Mouse (Mus musculus): ENCODE measurements around the gene Dnmt1.

Gene Dnmt1

GRCm38 (mm10) chr9:20879097-20879792 lies 80.4 kb downstream of the Dnmt1 start, which contains the start of gene Angptl6:
Gene Angptl6 (minus strand): TSS chr9:20879727.
- DNase-seq (ENCODE audit: low spot score in 2 of 2) = no peak

DNA sequence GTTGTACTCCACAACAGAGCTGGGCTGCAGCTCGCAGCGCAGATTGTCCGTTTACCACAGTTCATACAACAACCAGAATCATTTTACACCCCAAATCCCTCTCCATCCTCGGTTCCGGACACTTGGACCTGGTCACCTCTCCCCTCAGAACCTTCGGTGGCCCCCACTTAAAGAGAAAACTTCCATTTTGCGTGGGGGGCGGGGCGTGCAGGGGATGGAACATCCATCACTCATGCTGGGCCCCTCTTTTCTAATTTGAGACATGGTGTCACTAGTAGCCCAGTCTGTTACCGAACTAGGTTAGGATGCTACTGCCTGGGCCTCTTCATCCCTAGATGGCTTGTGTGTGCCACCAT lies 81.0 kb downstream of the Dnmt1 start:
- DNase-seq (ENCODE audit: low spot score in 2 of 2) = no peak

DNA sequence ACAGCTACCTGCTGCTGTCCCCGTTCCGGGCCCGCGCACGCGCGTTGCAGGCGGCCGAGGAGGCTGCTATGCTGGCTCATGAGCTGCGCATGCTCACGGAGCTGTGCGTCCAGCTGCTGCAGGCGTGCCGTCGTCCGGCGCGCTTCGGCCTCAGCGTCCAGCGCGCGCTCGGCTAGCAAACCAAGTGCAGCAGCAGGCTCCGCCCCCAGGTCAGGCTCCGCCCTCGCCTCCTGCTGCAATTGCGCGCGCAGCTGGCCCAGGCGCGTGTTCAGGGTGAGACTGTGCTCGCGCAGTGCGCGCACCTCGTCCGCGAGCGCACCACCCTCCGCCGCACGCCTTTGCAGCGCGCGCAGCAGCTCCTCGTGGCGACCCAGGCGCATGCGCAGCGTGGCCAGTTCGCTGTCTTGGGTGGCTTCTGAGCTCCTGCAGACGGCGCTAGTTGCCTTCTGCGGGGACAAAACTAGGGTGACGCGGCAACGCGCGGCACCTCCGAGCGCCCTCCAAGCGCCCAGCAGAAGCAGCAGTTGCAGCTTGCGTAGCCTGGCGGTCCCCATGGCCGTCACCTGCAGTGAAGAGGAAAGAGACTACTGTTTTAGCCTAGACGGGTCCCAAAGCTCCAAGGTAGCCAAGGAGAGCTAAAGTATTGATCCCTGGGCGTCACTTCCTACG lies 81.5 kb downstream of the Dnmt1 start:
- DNase-seq (ENCODE audit: low spot score in 2 of 2) = peak; percentile 99

DNA sequence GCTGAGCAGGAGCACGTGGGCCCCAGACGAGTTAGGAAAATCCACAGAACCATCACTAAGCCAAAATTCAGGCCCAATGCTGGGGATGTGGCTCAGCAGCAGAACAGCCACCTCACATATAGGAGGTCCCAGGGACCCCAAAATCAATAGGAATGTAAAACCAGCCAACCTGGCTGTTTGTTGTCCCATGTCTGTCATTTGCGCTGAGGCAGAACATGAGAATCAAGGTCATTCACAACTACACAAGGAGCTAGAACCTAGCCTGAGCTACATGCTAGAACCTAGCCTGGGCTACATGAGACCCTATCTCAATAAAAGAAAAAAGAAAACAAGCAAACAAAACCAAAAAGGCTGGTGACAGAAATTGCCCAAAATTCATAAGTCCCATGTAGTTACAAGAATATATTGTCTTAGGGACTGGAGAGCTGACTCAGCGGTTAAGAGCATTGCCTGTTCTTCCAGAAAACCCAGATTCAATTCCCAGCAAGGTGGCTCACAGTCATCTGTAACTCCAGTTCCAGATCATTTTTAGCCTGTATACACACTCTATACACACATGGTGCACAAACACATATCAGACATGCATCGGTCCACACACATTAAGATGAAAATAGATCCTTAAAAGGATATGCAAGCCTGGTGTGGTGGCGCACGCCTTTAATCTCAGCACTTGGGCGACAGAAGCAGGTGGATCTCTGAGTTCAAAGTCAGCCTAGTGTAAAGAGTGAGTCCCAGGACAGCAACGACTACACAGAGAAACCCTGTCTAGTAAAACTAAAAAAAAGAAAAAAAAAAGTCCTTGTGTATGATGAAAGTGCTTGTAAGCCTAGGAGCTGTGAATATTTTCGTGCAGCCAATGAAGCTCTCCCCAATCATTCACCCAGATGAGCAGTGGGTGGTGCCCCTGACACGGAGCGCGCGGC lies 82.3 kb downstream of the Dnmt1 start:
- no peak for DNase-seq (ENCODE audit: low spot score in 2 of 2)

GRCm38 (mm10) chr9:20876318-20877117 lies 83.2 kb downstream of the Dnmt1 start:
- DNase-seq (ENCODE audit: low spot score in 2 of 2) = no peak

DNA sequence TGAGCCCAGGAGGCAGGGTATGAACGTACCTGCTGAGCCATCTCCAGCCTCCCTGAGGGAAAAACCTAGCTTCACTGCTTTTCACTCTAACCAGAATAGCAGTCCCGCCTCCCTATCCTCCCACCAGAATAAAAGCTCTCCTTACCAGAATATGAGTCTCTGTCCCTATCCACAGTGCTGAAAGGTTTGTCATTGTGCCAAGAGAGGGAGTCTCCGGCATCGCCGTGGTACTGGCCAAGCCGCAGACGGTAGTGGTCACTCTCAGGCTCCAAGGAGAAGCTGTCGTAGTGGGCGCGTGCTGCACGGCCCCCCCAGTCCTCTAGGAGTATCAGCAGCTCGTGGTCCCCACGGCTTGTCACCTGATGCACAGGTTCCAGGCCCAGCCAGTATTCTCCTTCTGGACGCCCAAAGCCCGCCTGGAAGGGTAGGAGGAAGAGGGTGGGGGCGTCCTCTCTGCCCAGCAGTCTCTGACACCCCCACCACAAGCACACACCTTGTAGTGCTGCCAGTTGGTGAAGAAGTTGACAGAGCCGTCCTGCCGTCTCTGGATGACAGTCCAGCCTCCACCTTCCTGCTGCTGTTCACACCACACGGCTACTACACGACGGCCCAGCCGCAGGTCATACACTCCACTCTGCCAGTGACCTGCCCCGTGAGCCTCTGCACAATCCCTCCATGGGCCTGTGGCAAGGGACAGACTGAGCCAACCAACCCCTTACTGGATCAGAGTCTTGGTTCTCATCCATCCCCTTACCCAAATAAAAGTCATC lies 84.5 kb downstream of the Dnmt1 start:
- DNase-seq (ENCODE audit: low spot score in 2 of 2) = no peak

- DNase-seq (ENCODE audit: low spot score in 2 of 2) = no peak
Observed at GRCm38 (mm10) chr9:20873521-20873920, 86.2 kb downstream of the Dnmt1 start.

DNA sequence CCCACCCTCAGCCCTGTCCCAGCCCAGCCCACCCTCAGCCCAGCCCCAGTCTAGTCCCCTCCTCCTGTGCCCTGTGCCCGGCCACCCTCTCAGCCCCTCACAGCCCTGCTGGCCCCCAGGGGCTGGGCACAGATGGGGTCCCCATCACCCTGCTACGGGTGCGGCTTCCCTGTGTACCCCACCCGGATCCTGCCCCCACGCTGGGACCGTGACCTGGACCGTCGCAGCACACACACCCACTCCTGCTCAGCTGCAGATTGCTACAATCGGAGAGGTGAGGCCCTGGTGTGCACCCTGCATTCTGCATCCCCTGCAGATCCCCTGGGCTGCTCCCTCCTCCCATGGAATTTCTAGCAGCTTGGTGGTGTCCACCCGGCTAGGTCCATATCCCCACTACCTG lies 86.7 kb downstream of the Dnmt1 start:
- no peak for DNase-seq (ENCODE audit: low spot score in 2 of 2)

DNA sequence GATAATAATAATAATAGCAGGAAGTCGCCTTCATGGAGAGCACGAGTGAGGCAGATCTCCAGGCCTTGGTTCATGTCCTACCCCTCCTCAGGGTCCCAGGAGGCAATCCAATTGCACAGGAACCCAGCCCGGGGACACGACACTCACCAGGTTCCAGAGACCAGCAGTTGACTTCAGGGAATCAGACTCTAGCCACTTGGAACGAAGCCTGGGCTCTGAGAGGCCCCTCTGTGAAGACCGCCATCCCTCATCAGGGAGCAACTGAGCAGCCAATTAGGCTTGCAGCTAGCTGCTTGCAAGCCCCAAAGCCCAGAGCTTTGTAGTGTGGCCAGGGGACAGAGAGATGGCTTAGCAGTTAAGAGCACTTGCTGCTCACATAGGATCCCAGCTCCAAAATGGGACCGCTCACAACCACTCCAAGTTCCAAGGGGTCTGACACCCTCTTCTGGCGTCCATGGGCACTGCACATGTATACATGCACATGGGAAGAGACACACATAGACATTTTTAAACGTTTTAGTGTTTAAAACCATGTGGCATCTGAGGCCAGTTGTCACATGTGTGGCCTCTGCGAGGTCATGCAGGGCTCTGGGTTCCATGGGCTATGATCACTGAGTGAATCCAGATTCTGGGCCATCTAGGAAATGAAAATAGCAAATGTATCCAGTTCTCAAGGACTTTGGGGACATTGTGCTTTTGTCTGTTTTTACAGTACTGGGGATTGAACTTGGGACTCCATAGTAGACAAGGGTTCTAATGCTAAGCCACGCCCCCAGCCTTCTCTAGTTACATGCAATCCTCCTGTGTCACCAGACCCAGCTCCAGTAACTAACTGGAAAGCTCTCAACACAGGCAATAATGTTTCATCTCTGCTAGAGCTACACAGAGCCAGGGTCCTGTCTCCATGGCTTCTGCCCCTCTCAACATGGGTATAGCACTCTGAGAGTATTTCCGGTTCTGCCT lies 89.2 kb downstream of the Dnmt1 start:
- DNase-seq (ENCODE audit: low spot score in 2 of 2) = no peak

DNA sequence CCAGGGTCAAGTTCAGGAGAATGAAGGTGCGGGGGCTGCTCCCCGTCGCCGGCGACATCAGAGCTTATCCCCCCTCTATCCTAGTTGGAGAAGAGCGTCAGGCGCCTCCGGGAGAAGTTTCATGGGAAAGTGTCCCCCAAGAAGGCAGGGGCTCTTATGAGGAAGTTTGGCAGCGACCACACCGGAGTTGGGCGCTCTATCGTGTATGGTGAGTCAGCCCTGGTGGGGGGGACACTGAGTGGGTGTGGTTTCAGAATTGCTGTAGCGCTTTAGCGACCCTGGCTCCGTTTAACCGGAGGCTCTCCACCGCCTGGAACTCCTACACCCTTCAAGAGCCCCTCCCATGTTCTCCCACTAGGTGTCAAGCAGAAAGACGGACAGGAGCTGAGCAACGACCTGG lies 90.4 kb downstream of the Dnmt1 start:
- no peak for DNase-seq (ENCODE audit: low spot score in 2 of 2)

GRCm38 (mm10) chr9:20868448-20869001 lies 91.2 kb downstream of the Dnmt1 start, which contains the start of gene A230050P20Rik:
Gene A230050P20Rik (plus strand): TSS chr9:20868642.
- DNase-seq (ENCODE audit: low spot score in 2 of 2) = peak; percentile 61 to 69

- DNase-seq (ENCODE audit: low spot score in 2 of 2) = no peak
Observed at GRCm38 (mm10) chr9:20866879-20867278, 92.8 kb downstream of the Dnmt1 start.

DNA sequence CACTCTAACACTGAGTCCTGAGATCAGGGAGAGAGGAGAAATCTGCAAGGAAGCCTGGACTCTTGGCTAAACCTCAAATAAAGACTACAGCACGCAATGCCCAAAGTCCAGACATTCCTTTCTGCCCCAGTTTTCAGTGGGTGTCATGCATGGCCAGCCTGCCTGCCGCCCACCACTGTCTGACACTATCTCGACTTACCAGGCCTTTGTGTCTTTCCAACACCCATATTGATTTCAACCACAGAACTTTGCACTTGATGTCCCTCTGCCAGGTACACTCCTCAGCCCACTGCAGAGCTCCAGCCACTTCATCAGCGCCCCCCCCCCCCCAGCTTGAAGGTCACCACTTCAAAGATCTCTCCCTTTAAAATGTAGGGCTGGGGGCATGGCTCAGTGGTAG lies 97.5 kb downstream of the Dnmt1 start:
- DNase-seq (ENCODE audit: low spot score in 2 of 2) = no peak

GRCm38 (mm10) chr9:20861821-20862220 lies 97.9 kb downstream of the Dnmt1 start:
- no peak for DNase-seq (ENCODE audit: low spot score in 2 of 2)

- DNase-seq (ENCODE audit: low spot score in 2 of 2) = no peak
Observed at GRCm38 (mm10) chr9:20859926-20860325, 99.8 kb downstream of the Dnmt1 start.
